Mouse (Mus musculus): ENCODE data around the gene Alk. TPM values are rescaled to one million over a fixed set of nuclear protein-coding genes. Genes with fewer than 3 reads are reported as not detected.

The Alk gene
- polyA plus RNA-seq, 1 experiment = not detected

GRCm38 (mm10) chr17:72579321-72579720, 25.1 kb downstream of the Alk start:
- Histone ChIP-seq H3ac (ENCODE audit: control insufficient read depth, insufficient read length, low read depth) (no peak overlapping the region), H3K79me3 (ENCODE audit: low read depth) (no peaks in the 10 kb centered on the region), H3K79me2 (ENCODE audit: control insufficient read depth, insufficient read depth) (no peaks in the 10 kb centered on the region), H3K4me3 (ENCODE audit: insufficient read depth, poor library complexity, severe bottlenecking) (no peak overlapping the region), H3K27me3 (ENCODE audit: control insufficient read depth, insufficient read depth, insufficient read length) (no peaks in the 10 kb centered on the region), H3K36me3 (ENCODE audit: control insufficient read depth, insufficient read depth) (no peaks in the 10 kb centered on the region)
- no peak for TF ChIP-seq USF1 (IDR thresholded peaks at IDR 0.05; ENCODE audit: low read depth)
- TF ChIP-seq FOSL1 (IDR thresholded peaks at IDR 0.05; ENCODE audit: insufficient read depth, low read length, poor library complexity, severe bottlenecking) = no peak
- TF ChIP-seq CTCF (IDR thresholded peaks at IDR 0.05; ENCODE audit: control insufficient read depth, insufficient read depth, insufficient read length) = no peak
- TF ChIP-seq CEBPB (IDR thresholded peaks at IDR 0.05; ENCODE audit: low read depth) = no peak
- TF ChIP-seq MAX (IDR thresholded peaks at IDR 0.05) = no peak
- TF ChIP-seq MYOD1 (IDR thresholded peaks at IDR 0.05; ENCODE audit: control insufficient read depth, insufficient read length, low read depth) = no peak
- no peak for TF ChIP-seq MYOG (IDR thresholded peaks at IDR 0.05; ENCODE audit: control insufficient read depth, extremely low read depth, insufficient read length)

DNA sequence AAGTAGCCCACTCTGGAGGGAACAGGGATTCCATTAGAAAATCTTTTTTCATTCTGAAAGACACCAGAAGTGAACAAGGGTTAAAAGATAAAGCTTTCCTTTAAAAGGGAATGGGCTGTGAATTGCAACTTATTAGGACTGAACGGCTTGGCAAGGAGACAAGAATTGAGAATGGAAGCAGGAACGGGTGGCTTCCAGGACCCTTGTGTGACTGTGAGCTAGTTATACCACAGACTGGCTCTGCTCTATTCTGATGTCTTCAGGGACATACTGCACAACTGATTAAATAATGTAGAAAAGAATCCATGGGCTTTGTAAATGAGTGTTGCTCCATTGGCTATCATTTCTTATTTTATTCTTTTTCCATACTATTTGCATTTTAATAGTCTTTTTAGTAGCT, 33.0 kb downstream of the Alk start:
- no peaks in the 10 kb centered on the region for H3K79me3 ChIP-seq (ENCODE audit: low read depth)
- H3K27me3 ChIP-seq (ENCODE audit: control insufficient read depth, insufficient read depth, insufficient read length) = no peaks in the 10 kb centered on the region
- H3K36me3 ChIP-seq (ENCODE audit: control insufficient read depth, insufficient read depth) = no peaks in the 10 kb centered on the region
- TF ChIP-seq USF1 (IDR thresholded peaks at IDR 0.05; ENCODE audit: low read depth) (no peak), CTCF (IDR thresholded peaks at IDR 0.05; ENCODE audit: control insufficient read depth, insufficient read depth, insufficient read length) (no peak), MYOD1 (IDR thresholded peaks at IDR 0.05; ENCODE audit: control insufficient read depth, insufficient read length, low read depth) (no peak), MYOG (IDR thresholded peaks at IDR 0.05; ENCODE audit: control insufficient read depth, extremely low read depth, insufficient read length) (no peak), CEBPB (IDR thresholded peaks at IDR 0.05; ENCODE audit: low read depth) (no peak), MAX (IDR thresholded peaks at IDR 0.05) (no peak), FOSL1 (IDR thresholded peaks at IDR 0.05; ENCODE audit: insufficient read depth, low read length, poor library complexity, severe bottlenecking) (no peak)
- H3K4me3 ChIP-seq (ENCODE audit: insufficient read depth, poor library complexity, severe bottlenecking) = no peak overlapping the region
- no peaks in the 10 kb centered on the region for H3K79me2 ChIP-seq (ENCODE audit: control insufficient read depth, insufficient read depth)
- no peak overlapping the region for H3ac ChIP-seq (ENCODE audit: control insufficient read depth, insufficient read length, low read depth)

GRCm38 (mm10) chr17:72569491-72569890, 34.9 kb downstream of the Alk start:
- no peak overlapping the region for H3ac ChIP-seq (ENCODE audit: control insufficient read depth, insufficient read length, low read depth)
- H3K27me3 ChIP-seq (ENCODE audit: control insufficient read depth, insufficient read depth, insufficient read length) = no peaks in the 10 kb centered on the region
- H3K4me3 ChIP-seq (ENCODE audit: insufficient read depth, poor library complexity, severe bottlenecking) = no peak overlapping the region
- H3K79me2 ChIP-seq (ENCODE audit: control insufficient read depth, insufficient read depth) = no peaks in the 10 kb centered on the region
- no peaks in the 10 kb centered on the region for H3K79me3 ChIP-seq (ENCODE audit: low read depth)
- no peaks in the 10 kb centered on the region for H3K36me3 ChIP-seq (ENCODE audit: control insufficient read depth, insufficient read depth)
- no peak for TF ChIP-seq MAX (IDR thresholded peaks at IDR 0.05)
- no peak for TF ChIP-seq CTCF (IDR thresholded peaks at IDR 0.05; ENCODE audit: control insufficient read depth, insufficient read depth, insufficient read length)
- TF ChIP-seq MYOG (IDR thresholded peaks at IDR 0.05; ENCODE audit: control insufficient read depth, extremely low read depth, insufficient read length) = no peak
- TF ChIP-seq MYOD1 (IDR thresholded peaks at IDR 0.05; ENCODE audit: control insufficient read depth, insufficient read length, low read depth) = no peak
- TF ChIP-seq FOSL1 (IDR thresholded peaks at IDR 0.05; ENCODE audit: insufficient read depth, low read length, poor library complexity, severe bottlenecking) = no peak
- TF ChIP-seq CEBPB (IDR thresholded peaks at IDR 0.05; ENCODE audit: low read depth) = no peak
- no peak for TF ChIP-seq USF1 (IDR thresholded peaks at IDR 0.05; ENCODE audit: low read depth)

GRCm38 (mm10) chr17:72563423-72563822, 41.0 kb downstream of the Alk start:
- no peaks in the 10 kb centered on the region for H3K36me3 ChIP-seq (ENCODE audit: control insufficient read depth, insufficient read depth)
- H3K27me3 ChIP-seq (ENCODE audit: control insufficient read depth, insufficient read depth, insufficient read length) = no peaks in the 10 kb centered on the region
- TF ChIP-seq CEBPB (IDR thresholded peaks at IDR 0.05; ENCODE audit: low read depth) (no peak), MYOG (IDR thresholded peaks at IDR 0.05; ENCODE audit: control insufficient read depth, extremely low read depth, insufficient read length) (no peak), CTCF (IDR thresholded peaks at IDR 0.05; ENCODE audit: control insufficient read depth, insufficient read depth, insufficient read length) (no peak), FOSL1 (IDR thresholded peaks at IDR 0.05; ENCODE audit: insufficient read depth, low read length, poor library complexity, severe bottlenecking) (no peak), MAX (IDR thresholded peaks at IDR 0.05) (no peak), USF1 (IDR thresholded peaks at IDR 0.05; ENCODE audit: low read depth) (no peak), MYOD1 (IDR thresholded peaks at IDR 0.05; ENCODE audit: control insufficient read depth, insufficient read length, low read depth) (no peak)
- no peak overlapping the region for H3K4me3 ChIP-seq (ENCODE audit: insufficient read depth, poor library complexity, severe bottlenecking)
- no peaks in the 10 kb centered on the region for H3K79me3 ChIP-seq (ENCODE audit: low read depth)
- no peak overlapping the region for H3ac ChIP-seq (ENCODE audit: control insufficient read depth, insufficient read length, low read depth)
- H3K79me2 ChIP-seq (ENCODE audit: control insufficient read depth, insufficient read depth) = no peaks in the 10 kb centered on the region

DNA sequence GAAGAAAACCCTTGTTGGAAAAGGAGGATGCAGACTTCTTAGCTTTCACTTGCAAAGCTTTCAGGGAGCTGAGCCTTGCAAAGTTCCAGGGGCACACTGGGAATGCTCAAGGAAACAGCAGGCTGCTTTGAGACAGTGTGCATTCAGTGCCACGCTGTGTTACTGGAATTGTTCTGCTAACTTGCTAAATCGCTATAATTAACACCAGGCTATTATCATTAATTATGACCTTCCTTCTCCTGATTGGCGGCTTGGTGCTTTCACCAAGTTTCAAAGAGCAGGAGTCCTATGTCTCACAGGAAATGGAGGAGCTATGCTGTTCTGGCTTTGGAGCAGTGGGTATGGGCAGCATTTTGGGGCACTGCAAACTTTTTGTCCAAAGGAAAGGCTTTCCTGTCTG, 43.0 kb downstream of the Alk start:
- Histone ChIP-seq H3K27me3 (ENCODE audit: control insufficient read depth, insufficient read depth, insufficient read length) (no peaks in the 10 kb centered on the region), H3K79me3 (ENCODE audit: low read depth) (no peaks in the 10 kb centered on the region), H3K36me3 (ENCODE audit: control insufficient read depth, insufficient read depth) (no peaks in the 10 kb centered on the region), H3K79me2 (ENCODE audit: control insufficient read depth, insufficient read depth) (no peaks in the 10 kb centered on the region), H3K4me3 (ENCODE audit: insufficient read depth, poor library complexity, severe bottlenecking) (no peak overlapping the region), H3ac (ENCODE audit: control insufficient read depth, insufficient read length, low read depth) (no peak overlapping the region)
- no peak for TF ChIP-seq CEBPB (IDR thresholded peaks at IDR 0.05; ENCODE audit: low read depth)
- no peak for TF ChIP-seq CTCF (IDR thresholded peaks at IDR 0.05; ENCODE audit: control insufficient read depth, insufficient read depth, insufficient read length)
- no peak for TF ChIP-seq MAX (IDR thresholded peaks at IDR 0.05)
- no peak for TF ChIP-seq USF1 (IDR thresholded peaks at IDR 0.05; ENCODE audit: low read depth)
- TF ChIP-seq FOSL1 (IDR thresholded peaks at IDR 0.05; ENCODE audit: insufficient read depth, low read length, poor library complexity, severe bottlenecking) = no peak
- TF ChIP-seq MYOD1 (IDR thresholded peaks at IDR 0.05; ENCODE audit: control insufficient read depth, insufficient read length, low read depth) = no peak
- no peak for TF ChIP-seq MYOG (IDR thresholded peaks at IDR 0.05; ENCODE audit: control insufficient read depth, extremely low read depth, insufficient read length)

GRCm38 (mm10) chr17:72560771-72561170, 43.7 kb downstream of the Alk start:
- H3K36me3 ChIP-seq (ENCODE audit: control insufficient read depth, insufficient read depth) = no peaks in the 10 kb centered on the region
- H3K27me3 ChIP-seq (ENCODE audit: control insufficient read depth, insufficient read depth, insufficient read length) = no peaks in the 10 kb centered on the region
- TF ChIP-seq FOSL1 (IDR thresholded peaks at IDR 0.05; ENCODE audit: insufficient read depth, low read length, poor library complexity, severe bottlenecking) (no peak), CTCF (IDR thresholded peaks at IDR 0.05; ENCODE audit: control insufficient read depth, insufficient read depth, insufficient read length) (no peak), USF1 (IDR thresholded peaks at IDR 0.05; ENCODE audit: low read depth) (no peak), MYOD1 (IDR thresholded peaks at IDR 0.05; ENCODE audit: control insufficient read depth, insufficient read length, low read depth) (no peak)
- no peaks in the 10 kb centered on the region for H3K79me3 ChIP-seq (ENCODE audit: low read depth)
- H3ac ChIP-seq (ENCODE audit: control insufficient read depth, insufficient read length, low read depth) = no peak overlapping the region
- no peaks in the 10 kb centered on the region for H3K79me2 ChIP-seq (ENCODE audit: control insufficient read depth, insufficient read depth)
- H3K4me3 ChIP-seq (ENCODE audit: insufficient read depth, poor library complexity, severe bottlenecking) = no peak overlapping the region

All from C2C12 (cell line).